Mouse (Mus musculus) telencephalon, adult 2 months (tissue): ENCODE measurements around the gene Ifi206.

ENCODE experiments used
- DNase-seq: peaks from one replicate; pipeline ENCODE4 v3.0.0-alpha.2; 2011; ENCODE audit warnings: low read depth, low spot score

Gene Ifi206

GRCm38 (mm10) chr1:173418936-173419621 lies 71.8 kb downstream of the Ifi206 start:
- DNase-seq: no peak

- DNase-seq: no peak
Observed at GRCm38 (mm10) chr1:173418516-173418915, 72.3 kb downstream of the Ifi206 start.
